Mouse (Mus musculus) MEL-GATA-1-ER (cell line): ENCODE results near the gene Oprl1.

Experiments used
- DNase-seq: peaks from one replicate; pipeline ENCODE4 v3.0.0-alpha.2; 2012; ENCODE audit warnings: low read depth; ENCODE audit errors: extremely low read depth

Gene Oprl1

GRCm38 (mm10) chr2:181714903-181715326, at the start of gene Oprl1:
TSS of gene Oprl1 (plus strand) at chr2:181715016.
- DNase-seq: peak; percentile 41

- DNase-seq: no peak
Observed at GRCm38 (mm10) chr2:181670285-181670912, 44.4 kb upstream of the Oprl1 start.

- DNase-seq: no peak
Observed at GRCm38 (mm10) chr2:181670913-181671311, 43.9 kb upstream of the Oprl1 start.

- no peak for DNase-seq
Observed at GRCm38 (mm10) chr2:181671326-181671725, 43.5 kb upstream of the Oprl1 start, which contains the start of gene Sox18. TSS of gene Sox18 (minus strand) at chr2:181671640.

GRCm38 (mm10) chr2:181671984-181672383, 42.8 kb upstream of the Oprl1 start:
- DNase-seq: no peak

GRCm38 (mm10) chr2:181673501-181673900, 41.3 kb upstream of the Oprl1 start:
- no peak for DNase-seq

GRCm38 (mm10) chr2:181674934-181675333, 39.9 kb upstream of the Oprl1 start:
- no peak for DNase-seq

- no peak for DNase-seq
Observed at GRCm38 (mm10) chr2:181675454-181675853, 39.4 kb upstream of the Oprl1 start.

- no peak for DNase-seq
Observed at GRCm38 (mm10) chr2:181676424-181676823, 38.4 kb upstream of the Oprl1 start.

GRCm38 (mm10) chr2:181677096-181677754, 37.6 kb upstream of the Oprl1 start:
- DNase-seq: no peak

GRCm38 (mm10) chr2:181677755-181678098, 37.1 kb upstream of the Oprl1 start:
- no peak for DNase-seq

GRCm38 (mm10) chr2:181678780-181679179, 36.0 kb upstream of the Oprl1 start:
- peak; percentile 72 for DNase-seq

GRCm38 (mm10) chr2:181679951-181680715, 34.7 kb upstream of the Oprl1 start, which contains the start of gene Tcea2:
TSS of gene Tcea2 (plus strand) at chr2:181680310.
- DNase-seq: peak; percentile 46

GRCm38 (mm10) chr2:181680716-181681117, 34.1 kb upstream of the Oprl1 start:
- DNase-seq: no peak

- no peak for DNase-seq
Observed at GRCm38 (mm10) chr2:181681978-181682377, 32.8 kb upstream of the Oprl1 start.

GRCm38 (mm10) chr2:181683381-181683780, 31.4 kb upstream of the Oprl1 start:
- no peak for DNase-seq

GRCm38 (mm10) chr2:181684713-181685112, 30.1 kb upstream of the Oprl1 start:
- DNase-seq: peak; percentile 95

- DNase-seq: no peak
Observed at GRCm38 (mm10) chr2:181685686-181686085, 29.1 kb upstream of the Oprl1 start.

GRCm38 (mm10) chr2:181687586-181687985, 27.2 kb upstream of the Oprl1 start:
- DNase-seq: no peak

GRCm38 (mm10) chr2:181689466-181690160, 25.2 kb upstream of the Oprl1 start:
- DNase-seq: no peak

- DNase-seq: no peak
Observed at GRCm38 (mm10) chr2:181691083-181691482, 23.7 kb upstream of the Oprl1 start.

- DNase-seq: peak; percentile 87
Observed at GRCm38 (mm10) chr2:181691571-181691970, 23.2 kb upstream of the Oprl1 start.
